In the genomic region with DNA sequence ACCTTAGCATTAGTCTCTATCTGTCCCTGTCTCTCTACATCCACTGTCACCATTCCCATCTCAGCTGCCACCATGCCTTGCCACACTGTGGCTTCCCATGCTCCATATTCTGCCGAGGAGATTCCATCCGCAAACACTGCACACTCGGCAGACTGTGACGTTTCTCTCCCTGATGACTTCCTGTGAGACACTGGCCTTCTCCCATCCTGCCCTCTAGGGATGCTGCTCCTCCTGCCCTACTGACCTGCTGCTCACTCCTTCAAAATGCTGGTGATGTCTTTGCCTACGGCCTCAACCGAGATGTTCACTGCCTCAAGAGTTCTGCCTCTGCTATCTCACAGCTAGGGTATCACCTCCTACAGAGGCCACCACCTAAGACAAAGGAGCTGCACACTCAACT, we compare ENCODE assay signal across 19 mouse cellular contexts.
"Had no signal": no experiment of that assay in that cellular context is flagged by ENCODE, and none has a peak within 500 bp of the region (broad histone marks: within the 10 kb centered on the region; RNA-seq: fewer than 3 reads in every experiment).

No protein-coding gene starts in this region.

- H3K27me3 ChIP-seq: heart, embryonic 12.5 days; hindbrain, embryonic 13.5 days; hindbrain, embryonic 15.5 days; kidney, embryonic 15.5 days; limb, embryonic 12.5 days; liver, embryonic 12.5 days had no signal

- H3K27ac ChIP-seq: heart, embryonic 10.5 days; hindbrain, embryonic 13.5 days; hindbrain, embryonic 15.5 days; hindbrain, postnatal 0 days; kidney, embryonic 15.5 days; kidney, postnatal 0 days; limb, embryonic 12.5 days; liver, embryonic 12.5 days; liver, embryonic 14.5 days had no signal

- H3K4me1 ChIP-seq: hindbrain, embryonic 15.5 days had no signal

- H3K4me3 ChIP-seq: heart, embryonic 10.5 days; heart, embryonic 12.5 days; hindbrain, embryonic 13.5 days; hindbrain, embryonic 15.5 days; kidney, embryonic 15.5 days; limb, embryonic 12.5 days; liver, embryonic 12.5 days had no signal

- DNase-seq: gastrocnemius, postnatal 36 days; heart, adult 18-20 months; heart, postnatal 10 days; kidney, adult 11 months; kidney, postnatal 14 days; layer of hippocampus, adult 9-11 months; layer of hippocampus, postnatal 36 days; left cerebral cortex, postnatal 4 days; lung, adult 18-20 months had no signal
